Comparison of ENCODE assay signal across 8 mouse cellular contexts in genomic region chr17:78199231-78199625, GRCm38 (mm10). TPM values are rescaled to one million over a fixed set of nuclear protein-coding genes. Genes with fewer than 3 reads are reported as not detected.
DNase-seq lines count a peak whose midpoint lies in the region; ATAC-seq and TF ChIP-seq lines count a peak whose summit lies in the region.

No protein-coding gene starts in this region.

- peaks cover 26% of the 10 kb centered on the region for H3K4me1 ChIP-seq in heart, embryonic 12.5 days (replicated peaks)
- peaks cover 28% of the 10 kb centered on the region for H3K4me1 ChIP-seq in forebrain, embryonic 16.5 days (replicated peaks; ENCODE audit: control insufficient read depth, insufficient read depth, low read length)
- peaks cover 16% of the 10 kb centered on the region for H3K4me1 ChIP-seq in liver, postnatal 0 days (ENCODE audit: insufficient read depth)

- ATAC-seq in heart, embryonic 12.5 days (ENCODE audit: insufficient number of reproducible peaks, low FRiP score): no peak
- ATAC-seq in forebrain, embryonic 16.5 days: peak; percentile 3; the same call in 1 of the 2 replicates
- no peak for ATAC-seq in liver, postnatal 0 days
- no peak for ATAC-seq in megakaryocyte-erythroid progenitor cell, adult 5-6 weeks (replicated peaks; ENCODE audit: low FRiP score, low TSS enrichment, poor library complexity, severe bottlenecking)

- H3K36me3 ChIP-seq in heart, embryonic 12.5 days: no peaks in the 10 kb centered on the region
- no peaks in the 10 kb centered on the region for H3K36me3 ChIP-seq in forebrain, embryonic 16.5 days (ENCODE audit: control insufficient read depth, insufficient read depth)
- H3K36me3 ChIP-seq in liver, postnatal 0 days (replicated peaks; ENCODE audit: insufficient read depth, low read length): no peaks in the 10 kb centered on the region

- no peak overlapping the region for H3K27ac ChIP-seq in heart, embryonic 12.5 days (ENCODE audit: poor library complexity, severe bottlenecking)
- H3K27ac ChIP-seq in forebrain, embryonic 16.5 days (ENCODE audit: low read length): no peak overlapping the region; the same call in 1 of the 2 replicates
- no peak overlapping the region for H3K27ac ChIP-seq in liver, postnatal 0 days (ENCODE audit: low read depth)

- no peak for TF ChIP-seq CTCF in liver, postnatal 0 days (IDR thresholded peaks at IDR 0.05; ENCODE audit: low read depth)

- peak overlapping the region; percentile 100 for H3K4me2 ChIP-seq in heart, embryonic 12.5 days
- peak overlapping the region; percentile 83 for H3K4me2 ChIP-seq in forebrain, embryonic 16.5 days (ENCODE audit: low read length)
- H3K4me2 ChIP-seq in liver, postnatal 0 days (ENCODE audit: low read depth, low read length): peak overlapping the region; percentile 94

- H3K27me3 ChIP-seq in heart, embryonic 12.5 days (replicated peaks): peaks cover 19% of the 10 kb centered on the region
- no peaks in the 10 kb centered on the region for H3K27me3 ChIP-seq in forebrain, embryonic 16.5 days (replicated peaks; ENCODE audit: control insufficient read depth, insufficient read depth, low read length)
- peaks cover 37% of the 10 kb centered on the region for H3K27me3 ChIP-seq in liver, postnatal 0 days (ENCODE audit: insufficient read depth, low read length)

- TF ChIP-seq EP300 in liver, postnatal 0 days (IDR thresholded peaks at IDR 0.05; ENCODE audit: low read depth): no peak

- intact Hi-C loops in heart, postnatal 25 days (cut with DNase I): loop anchor here (5.0 to 10.0 kb wide), 3 partner anchors 163 to 406 kb away; partner anchors contain the start of gene Fez2

- 6% methylated on average over 7 of the region's 7 CpGs for WGBS in heart, embryonic 12.5 days
- WGBS in forebrain, embryonic 16.5 days: 5% methylated on average over 7 of the region's 7 CpGs
- 10% methylated on average over 7 of the region's 7 CpGs for WGBS in liver, postnatal 0 days (ENCODE audit: insufficient replicate concordance)

- no peaks in the 10 kb centered on the region for H3K9me3 ChIP-seq in heart, embryonic 12.5 days (replicated peaks)
- H3K9me3 ChIP-seq in forebrain, embryonic 16.5 days (ENCODE audit: control insufficient read depth, low read length): no peaks in the 10 kb centered on the region
- H3K9me3 ChIP-seq in liver, postnatal 0 days (ENCODE audit: low read length): no peaks in the 10 kb centered on the region

- H3K9ac ChIP-seq in heart, embryonic 12.5 days: peak overlapping the region; percentile 90; the same call in 1 of the 2 replicates
- peak overlapping the region; percentile 86 for H3K9ac ChIP-seq in forebrain, embryonic 16.5 days (replicated peaks; ENCODE audit: low read depth, low read length)
- no peak overlapping the region for H3K9ac ChIP-seq in liver, postnatal 0 days (replicated peaks)

- DNase-seq in heart, postnatal 25 days (ENCODE audit: low spot score): no peak
- DNase-seq in ES-CJ7 (ENCODE audit: low read depth, low spot score): peak; percentile 8
- no peak for DNase-seq in liver, postnatal 0 days
- no peak for DNase-seq in left cerebral cortex, adult 9 months (ENCODE audit: low spot score in 2 of 2)
- DNase-seq in right cerebral cortex, postnatal 14 days: no peak

- H3K4me3 ChIP-seq in heart, embryonic 12.5 days: peak overlapping the region; percentile 70
- H3K4me3 ChIP-seq in forebrain, embryonic 16.5 days (replicated peaks; ENCODE audit: low read length): peak overlapping the region; percentile 73
- H3K4me3 ChIP-seq in liver, postnatal 0 days (ENCODE audit: low read depth, low read length): peak overlapping the region; percentile 67

RNA-seq across cellular contexts. Expression of gene Crim1, which starts 0.8 kb away (rescaled TPM):
- 3.2 and 3.3 TPM in 2 replicates for polyA plus RNA-seq in heart, embryonic 12.5 days (2016; fragmentation: Nextera tagmentation; extraction: Ambion mirVana)
- 10 to 100 TPM; 45.2 to 48.7 TPM for total RNA-seq in heart, postnatal 25 days (2021)
- 7.8 and 9.9 TPM in 2 replicates for polyA plus RNA-seq in forebrain, embryonic 16.5 days (2015; fragmentation: Nextera tagmentation; extraction: Ambion mirVana)
- polyA plus RNA-seq in liver, postnatal 0 days (2015; fragmentation: Nextera tagmentation; extraction: Ambion mirVana): 0.86 and 0.92 TPM in 2 replicates
- 5.0 and 18.9 TPM in 2 replicates for total RNA-seq in megakaryocyte-erythroid progenitor cell, adult 5-6 weeks (2014; fragmentation: Nextera tagmentation)
- total RNA-seq in megakaryocyte-erythroid progenitor cell, adult 5-6 weeks (2017): 6.6 and 6.8 TPM in 2 replicates
